Mouse (Mus musculus): ENCODE data around the gene Pxt1. TPM values are rescaled to one million over a fixed set of nuclear protein-coding genes. Genes with fewer than 3 reads are reported as not detected.

The Pxt1 gene
- polyA plus RNA-seq, 1 experiment from 2014 or later = 0.21 TPM

DNA sequence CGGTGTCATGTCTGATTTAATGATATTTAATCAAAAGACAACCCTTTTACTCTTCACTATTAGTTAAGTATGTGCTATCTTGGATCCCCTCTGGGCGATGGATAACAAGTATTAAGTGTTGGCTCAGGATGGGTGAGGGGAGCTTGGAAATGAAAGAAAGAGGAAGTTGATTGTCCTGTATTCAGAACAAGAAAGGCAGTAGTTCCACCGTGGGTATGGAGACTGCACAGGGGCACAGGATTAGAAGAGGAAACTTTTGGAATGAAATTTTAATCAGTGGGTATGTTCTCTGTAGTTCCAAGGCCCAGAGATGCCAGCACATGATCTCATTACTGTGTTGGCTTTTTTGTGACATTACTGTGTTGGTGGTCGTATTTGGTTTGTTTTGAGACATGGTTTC, 7.1 kb upstream of the Pxt1 start:
- no peaks in the 10 kb centered on the region for H3K27me3 ChIP-seq (ENCODE audit: insufficient read depth, low read length)
- ATAC-seq (ENCODE audit: low FRiP score, low TSS enrichment) = no peak
- no peaks in the 10 kb centered on the region for H3K36me3 ChIP-seq (ENCODE audit: insufficient read depth, low read length)
- WGBS = 74% methylated on average over 4 of the region's 4 CpGs
- peaks cover 19% of the 10 kb centered on the region for H3K4me1 ChIP-seq (ENCODE audit: insufficient read depth, low read length)
- H3K27ac ChIP-seq (ENCODE audit: low read length) = no peak overlapping the region
- H3K9me3 ChIP-seq (ENCODE audit: low read length) = no peaks in the 10 kb centered on the region
- no peak overlapping the region for H3K9ac ChIP-seq (replicated peaks; ENCODE audit: low read length)
- no peak overlapping the region for H3K4me2 ChIP-seq (replicated peaks; ENCODE audit: low read depth, low read length)
- no peak overlapping the region for H3K4me3 ChIP-seq (ENCODE audit: low read length)

DNA sequence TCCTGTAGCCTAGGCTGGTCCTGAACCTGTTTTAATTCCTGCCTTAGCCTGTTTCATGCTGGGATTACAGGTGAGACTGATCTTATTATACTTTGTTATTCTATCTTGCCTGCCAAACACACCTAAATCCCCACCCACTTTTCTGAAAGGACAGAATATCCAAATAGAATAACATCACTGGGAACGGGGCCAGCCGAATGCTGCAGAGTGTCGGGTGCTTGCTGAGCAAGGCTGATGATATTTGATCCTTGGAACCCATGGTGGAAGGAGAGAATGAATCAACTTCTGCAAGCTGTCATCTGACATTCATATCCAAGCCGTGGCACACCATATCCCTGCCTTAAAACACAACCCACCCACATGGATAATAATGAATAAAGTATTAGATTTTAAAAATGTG, 5.0 kb upstream of the Pxt1 start:
- Histone ChIP-seq H3K36me3 (ENCODE audit: insufficient read depth, low read length) (no peaks in the 10 kb centered on the region), H3K4me2 (replicated peaks; ENCODE audit: low read depth, low read length) (no peak overlapping the region), H3K27me3 (ENCODE audit: insufficient read depth, low read length) (no peaks in the 10 kb centered on the region), H3K9me3 (ENCODE audit: low read length) (no peaks in the 10 kb centered on the region), H3K9ac (replicated peaks; ENCODE audit: low read length) (no peak overlapping the region), H3K27ac (ENCODE audit: low read length) (no peak overlapping the region), H3K4me1 (ENCODE audit: insufficient read depth, low read length) (peaks cover 9% of the 10 kb centered on the region), H3K4me3 (ENCODE audit: low read length) (no peak overlapping the region)
- no peak for ATAC-seq (ENCODE audit: low FRiP score, low TSS enrichment)
- 53% methylated on average over 4 of the region's 4 CpGs for WGBS

DNA sequence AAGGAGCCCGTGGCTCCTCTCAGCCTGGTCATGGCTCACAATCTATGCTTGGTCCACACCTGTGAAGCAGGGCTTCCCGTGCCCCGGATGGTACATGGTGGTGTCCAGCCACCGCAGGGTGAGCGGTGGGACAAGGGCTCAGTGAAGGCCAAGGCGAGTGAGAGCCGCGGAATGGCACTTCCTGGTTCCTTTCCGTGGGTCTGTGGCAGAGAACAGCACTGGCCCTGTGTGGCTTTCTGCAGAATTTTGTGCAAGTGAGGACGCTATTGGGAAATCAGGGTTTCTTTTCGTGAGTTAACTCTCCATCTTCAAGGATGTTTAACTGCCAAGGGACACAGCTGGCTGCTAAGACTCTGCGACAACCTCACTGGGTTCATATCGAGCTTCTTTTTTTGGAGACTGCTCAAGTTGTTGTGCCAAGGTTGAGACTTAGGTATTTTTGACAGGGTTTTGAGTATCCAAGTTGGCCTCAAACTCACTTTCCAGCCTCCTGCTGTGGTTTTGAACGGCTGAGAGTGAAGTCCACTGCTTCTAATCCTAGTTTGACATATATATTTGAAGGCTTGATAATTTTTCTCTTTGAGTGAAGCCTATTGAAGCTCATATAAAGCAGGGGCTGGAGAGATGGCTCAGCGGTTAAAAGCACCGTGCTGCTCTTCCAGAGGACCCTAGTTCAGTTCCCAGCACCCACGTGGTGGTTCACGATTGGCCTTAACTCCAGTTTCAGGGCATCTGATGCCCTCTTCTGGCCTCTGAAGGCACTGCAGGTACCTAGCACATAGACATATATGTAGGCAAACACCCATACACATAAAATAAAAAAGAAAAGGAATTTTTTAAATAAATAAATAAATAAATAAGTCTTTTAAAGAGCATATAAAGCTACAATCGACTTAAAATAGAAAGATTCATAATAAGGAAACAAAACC, 3.6 kb upstream of the Pxt1 start:
- ATAC-seq (ENCODE audit: low FRiP score, low TSS enrichment) = no peak
- Histone ChIP-seq H3K4me1 (ENCODE audit: insufficient read depth, low read length) (peaks cover 5% of the 10 kb centered on the region; the same call in 1 of the 2 replicates), H3K27me3 (ENCODE audit: insufficient read depth, low read length) (no peaks in the 10 kb centered on the region), H3K36me3 (ENCODE audit: insufficient read depth, low read length) (no peaks in the 10 kb centered on the region), H3K9me3 (ENCODE audit: low read length) (no peaks in the 10 kb centered on the region), H3K4me2 (replicated peaks; ENCODE audit: low read depth, low read length) (no peak overlapping the region), H3K4me3 (ENCODE audit: low read length) (no peak overlapping the region), H3K9ac (replicated peaks; ENCODE audit: low read length) (no peak overlapping the region), H3K27ac (ENCODE audit: low read length) (no peak overlapping the region)
- 92% methylated on average over 19 of the region's 19 CpGs for WGBS

DNA sequence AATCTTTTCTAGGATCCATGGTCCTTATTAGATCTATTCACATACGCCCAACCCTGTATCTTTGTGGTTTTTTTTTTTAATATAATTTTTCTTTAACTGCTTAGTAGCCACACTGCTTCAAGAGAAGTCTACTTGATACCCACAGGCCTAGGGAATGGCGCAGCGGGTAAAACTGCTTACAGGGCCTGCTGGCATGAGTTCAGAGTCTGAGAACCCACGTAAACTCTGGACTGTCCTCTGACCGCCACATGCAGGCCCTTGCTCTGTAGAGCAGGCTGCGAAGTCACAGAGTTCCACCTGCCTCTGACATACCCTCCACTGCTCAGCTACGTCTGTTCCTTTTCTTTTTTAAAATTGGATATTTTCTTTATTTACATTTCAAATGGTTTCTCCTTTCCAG, 841 bp upstream of the Pxt1 start:
- Histone ChIP-seq H3K9me3 (ENCODE audit: low read length) (no peaks in the 10 kb centered on the region), H3K27me3 (ENCODE audit: insufficient read depth, low read length) (no peaks in the 10 kb centered on the region), H3K4me1 (ENCODE audit: insufficient read depth, low read length) (no peaks in the 10 kb centered on the region), H3K36me3 (ENCODE audit: insufficient read depth, low read length) (no peaks in the 10 kb centered on the region), H3K4me2 (replicated peaks; ENCODE audit: low read depth, low read length) (no peak overlapping the region), H3K27ac (ENCODE audit: low read length) (no peak overlapping the region), H3K9ac (replicated peaks; ENCODE audit: low read length) (no peak overlapping the region), H3K4me3 (ENCODE audit: low read length) (no peak overlapping the region)
- 84% methylated on average over 7 of the region's 7 CpGs for WGBS
- no peak for ATAC-seq (ENCODE audit: low FRiP score, low TSS enrichment)

DNA sequence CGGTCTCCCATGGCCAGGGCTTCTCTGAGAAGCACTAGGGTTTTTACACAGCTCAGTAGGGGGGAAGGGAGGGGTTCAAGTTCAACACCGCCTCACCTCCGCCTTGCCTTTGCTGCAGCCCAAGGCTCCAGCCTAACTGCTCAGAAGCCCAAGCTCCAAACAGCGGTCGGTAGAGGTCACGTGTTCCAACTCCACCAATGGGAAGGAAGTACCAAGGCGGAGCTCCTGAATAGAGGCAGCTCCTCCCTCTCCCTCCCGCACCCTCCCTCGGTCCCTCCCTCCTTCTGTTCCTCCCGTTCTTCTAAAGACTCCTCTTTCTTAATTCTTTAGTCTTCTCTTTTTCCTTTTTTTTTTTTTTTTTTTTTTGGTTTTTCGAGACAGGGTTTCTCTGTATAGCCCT, 1.5 kb downstream of the Pxt1 start:
- no peak for ATAC-seq (ENCODE audit: low FRiP score, low TSS enrichment)
- Histone ChIP-seq H3K36me3 (ENCODE audit: insufficient read depth, low read length) (no peaks in the 10 kb centered on the region), H3K9ac (replicated peaks; ENCODE audit: low read length) (no peak overlapping the region), H3K27me3 (ENCODE audit: insufficient read depth, low read length) (no peaks in the 10 kb centered on the region), H3K9me3 (ENCODE audit: low read length) (no peaks in the 10 kb centered on the region), H3K4me1 (ENCODE audit: insufficient read depth, low read length) (no peaks in the 10 kb centered on the region), H3K4me2 (replicated peaks; ENCODE audit: low read depth, low read length) (no peak overlapping the region), H3K27ac (ENCODE audit: low read length) (no peak overlapping the region), H3K4me3 (ENCODE audit: low read length) (no peak overlapping the region)
- 70% methylated on average over 10 of the region's 11 CpGs for WGBS

DNA sequence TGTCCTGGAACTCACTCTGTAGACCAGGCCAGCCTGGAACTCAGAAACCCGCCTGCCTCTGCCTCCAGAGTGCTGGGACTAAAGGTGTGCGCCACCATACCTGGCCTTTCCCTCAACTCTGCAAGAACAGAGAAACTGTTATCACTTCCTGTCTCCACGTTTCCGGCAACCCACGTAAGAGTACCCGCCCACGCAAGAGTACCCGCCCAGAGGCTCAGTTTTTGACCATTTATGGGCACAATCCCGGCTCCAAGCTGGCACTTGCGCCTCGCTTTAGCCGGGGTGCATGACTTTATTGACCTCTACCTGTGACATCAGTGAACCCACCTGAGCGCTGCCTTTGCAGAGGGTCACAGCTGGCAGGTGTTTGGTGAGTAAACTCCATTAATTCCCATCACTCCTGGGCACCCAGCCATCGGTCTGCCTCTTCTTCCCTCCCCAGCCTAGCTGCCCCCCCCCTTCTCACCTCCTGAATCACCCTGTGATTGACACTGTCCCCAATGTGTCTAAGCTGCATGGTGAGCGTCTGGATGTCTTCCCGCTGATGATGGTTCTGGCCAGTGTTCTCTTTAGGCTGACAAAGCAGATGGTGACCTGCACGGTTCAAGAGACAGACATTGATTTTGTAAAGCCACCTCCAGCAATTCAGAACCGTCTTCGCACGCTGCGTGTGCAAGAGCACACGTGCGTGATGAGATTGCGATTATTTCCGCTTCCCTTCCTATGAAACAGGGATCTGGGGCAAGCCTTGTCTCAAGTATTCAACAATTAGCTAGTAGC, 2.7 kb downstream of the Pxt1 start:
- Histone ChIP-seq H3K4me1 (ENCODE audit: insufficient read depth, low read length) (no peaks in the 10 kb centered on the region), H3K9me3 (ENCODE audit: low read length) (no peaks in the 10 kb centered on the region), H3K27me3 (ENCODE audit: insufficient read depth, low read length) (no peaks in the 10 kb centered on the region), H3K4me3 (ENCODE audit: low read length) (no peak overlapping the region), H3K4me2 (replicated peaks; ENCODE audit: low read depth, low read length) (no peak overlapping the region), H3K36me3 (ENCODE audit: insufficient read depth, low read length) (no peaks in the 10 kb centered on the region), H3K27ac (ENCODE audit: low read length) (no peak overlapping the region), H3K9ac (replicated peaks; ENCODE audit: low read length) (no peak overlapping the region)
- no peak for ATAC-seq (ENCODE audit: low FRiP score, low TSS enrichment)
- WGBS = 89% methylated on average over 25 of the region's 25 CpGs

DNA sequence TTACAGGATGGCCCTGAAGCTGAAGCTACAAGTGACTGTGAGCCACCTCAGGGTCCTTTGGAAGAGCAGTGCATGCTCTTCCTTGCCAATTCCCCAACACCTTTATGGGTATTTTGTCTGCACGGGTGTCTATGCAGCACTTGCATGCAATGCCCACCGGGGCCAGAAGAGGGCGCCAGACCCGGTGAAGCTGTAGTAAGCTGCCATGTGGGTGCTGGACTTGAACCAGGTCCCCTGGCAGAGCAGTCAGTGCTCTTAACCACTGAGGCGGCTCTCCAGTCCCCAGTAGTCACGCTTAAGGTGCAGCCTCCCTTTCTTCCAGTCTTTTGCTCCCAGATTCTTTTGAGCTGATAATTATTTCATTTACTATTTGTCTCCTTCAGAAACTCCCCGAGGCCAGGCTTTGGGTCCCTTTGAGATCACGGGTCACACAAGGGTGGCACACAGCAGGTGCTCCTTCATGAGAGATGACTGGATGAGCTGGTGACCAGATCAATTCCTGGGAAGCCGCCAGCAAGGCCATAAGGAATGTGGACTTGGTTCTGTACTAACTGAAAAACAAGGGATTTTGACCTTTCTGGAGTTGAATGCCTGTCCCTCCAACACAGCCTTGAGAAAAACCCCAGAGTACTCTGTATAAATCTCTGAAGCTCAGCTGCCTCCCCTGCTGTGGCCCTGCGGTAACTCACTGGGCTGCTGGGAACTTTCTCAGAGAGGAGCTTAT, 6.9 kb downstream of the Pxt1 start:
- H3K27ac ChIP-seq (ENCODE audit: low read length) = no peak overlapping the region
- H3K27me3 ChIP-seq (ENCODE audit: insufficient read depth, low read length) = no peaks in the 10 kb centered on the region
- H3K4me3 ChIP-seq (ENCODE audit: low read length) = no peak overlapping the region
- H3K9me3 ChIP-seq (ENCODE audit: low read length) = no peaks in the 10 kb centered on the region
- peaks cover 4% of the 10 kb centered on the region; the same call in 1 of the 2 replicates for H3K4me1 ChIP-seq (ENCODE audit: insufficient read depth, low read length)
- no peak overlapping the region for H3K9ac ChIP-seq (replicated peaks; ENCODE audit: low read length)
- WGBS = 86% methylated on average over 10 of the region's 10 CpGs
- no peak overlapping the region for H3K4me2 ChIP-seq (replicated peaks; ENCODE audit: low read depth, low read length)
- no peaks in the 10 kb centered on the region for H3K36me3 ChIP-seq (ENCODE audit: insufficient read depth, low read length)
- ATAC-seq (ENCODE audit: low FRiP score, low TSS enrichment) = no peak

DNA sequence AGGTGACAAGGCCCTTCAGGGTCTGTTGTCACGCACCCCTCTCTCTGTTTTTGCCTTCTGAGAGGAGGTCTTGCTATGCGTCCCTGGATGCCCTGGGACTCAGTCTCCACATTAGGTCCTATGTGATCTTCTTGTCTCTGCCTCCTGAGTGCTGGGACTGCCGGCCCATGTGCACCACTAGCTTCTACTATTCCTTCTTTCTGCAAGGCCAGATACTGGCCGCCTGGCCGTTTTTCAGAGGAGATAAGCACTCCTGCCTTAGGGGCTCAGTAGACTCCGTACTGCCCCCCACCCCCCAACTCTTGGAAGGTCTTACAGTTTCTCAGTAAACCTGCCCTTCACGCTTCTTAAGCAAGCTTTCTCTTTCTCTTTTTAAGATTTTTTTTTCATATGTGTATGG, 7.5 kb downstream of the Pxt1 start:
- no peak overlapping the region for H3K9ac ChIP-seq (replicated peaks; ENCODE audit: low read length)
- H3K27me3 ChIP-seq (ENCODE audit: insufficient read depth, low read length) = no peaks in the 10 kb centered on the region
- H3K36me3 ChIP-seq (ENCODE audit: insufficient read depth, low read length) = no peaks in the 10 kb centered on the region
- H3K4me2 ChIP-seq (replicated peaks; ENCODE audit: low read depth, low read length) = no peak overlapping the region
- no peak overlapping the region for H3K27ac ChIP-seq (ENCODE audit: low read length)
- ATAC-seq (ENCODE audit: low FRiP score, low TSS enrichment) = no peak
- H3K9me3 ChIP-seq (ENCODE audit: low read length) = no peaks in the 10 kb centered on the region
- WGBS = 87% methylated on average over 7 of the region's 7 CpGs
- H3K4me1 ChIP-seq (ENCODE audit: insufficient read depth, low read length) = peaks cover 10% of the 10 kb centered on the region
- no peak overlapping the region for H3K4me3 ChIP-seq (ENCODE audit: low read length)

DNA sequence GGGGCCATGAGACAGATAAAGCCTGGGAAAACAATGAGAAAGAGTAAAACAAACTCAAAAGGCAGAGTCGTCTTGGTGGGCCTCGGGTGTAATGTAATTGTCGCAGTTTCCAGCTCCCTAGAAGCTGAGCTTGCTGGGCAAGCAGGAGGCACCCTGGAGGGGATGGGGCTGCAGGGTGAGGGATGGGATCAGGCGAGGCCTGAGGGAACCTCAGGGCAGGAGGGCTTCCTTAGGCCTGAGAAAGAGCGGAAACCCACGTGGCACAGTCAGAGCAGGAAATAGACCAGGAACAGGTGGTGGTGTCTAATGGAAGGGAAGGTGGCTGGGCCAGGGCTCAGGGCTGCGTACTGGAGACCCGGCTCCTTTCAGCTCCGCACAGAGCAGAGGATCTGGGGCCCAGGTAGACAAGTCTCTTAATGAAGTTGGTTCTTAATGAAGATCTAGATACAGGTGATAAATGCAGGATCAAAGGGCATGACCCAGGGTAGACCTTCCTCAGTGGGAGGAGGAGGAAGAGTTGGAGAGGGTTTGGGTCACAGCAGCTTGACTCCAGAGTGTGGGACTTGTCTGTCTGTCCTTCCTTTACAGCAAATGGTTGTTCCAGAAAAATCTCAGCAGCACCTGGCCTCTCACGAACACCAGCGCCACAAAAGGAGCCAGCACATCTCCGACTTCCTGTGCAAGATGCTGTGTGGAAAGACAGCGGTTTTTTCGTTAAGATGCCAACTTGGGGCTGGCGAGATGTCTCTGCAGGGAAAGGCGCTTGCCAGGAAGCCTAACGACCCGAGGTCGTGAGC, 9.3 kb downstream of the Pxt1 start:
- no peak overlapping the region for H3K9ac ChIP-seq (replicated peaks; ENCODE audit: low read length)
- H3K27me3 ChIP-seq (ENCODE audit: insufficient read depth, low read length) = no peaks in the 10 kb centered on the region
- ATAC-seq (ENCODE audit: low FRiP score, low TSS enrichment) = no peak
- WGBS = 62% methylated on average over 19 of the region's 19 CpGs
- peaks cover 24% of the 10 kb centered on the region for H3K4me1 ChIP-seq (ENCODE audit: insufficient read depth, low read length)
- H3K27ac ChIP-seq (ENCODE audit: low read length) = no peak overlapping the region
- no peak overlapping the region for H3K4me3 ChIP-seq (ENCODE audit: low read length)
- H3K4me2 ChIP-seq (replicated peaks; ENCODE audit: low read depth, low read length) = no peak overlapping the region
- H3K9me3 ChIP-seq (ENCODE audit: low read length) = no peaks in the 10 kb centered on the region
- H3K36me3 ChIP-seq (ENCODE audit: insufficient read depth, low read length) = no peaks in the 10 kb centered on the region
